ENCODE assay signal across 19 mouse cellular contexts in the genomic region with DNA sequence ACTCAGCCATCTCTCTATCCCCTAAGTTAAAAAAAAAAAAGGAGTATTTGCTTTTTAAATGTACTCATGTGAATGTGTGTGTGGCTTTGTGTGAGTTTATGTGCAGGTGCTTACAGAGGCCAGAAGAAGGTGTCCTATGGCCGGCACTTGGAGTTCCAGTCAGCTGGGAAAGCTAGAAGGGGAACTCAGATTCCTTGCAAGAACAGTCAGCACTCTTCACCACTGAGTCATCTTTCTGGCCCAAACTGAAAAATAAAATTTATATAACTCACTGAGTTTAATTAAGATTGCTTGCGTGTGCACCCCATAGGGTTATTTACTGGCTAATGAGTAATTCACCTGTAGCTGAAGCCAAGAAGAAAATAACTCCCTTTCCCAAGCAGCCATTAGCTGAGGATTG.
"Had no signal": no experiment of that assay in that cellular context is flagged by ENCODE, and none has a peak within 500 bp of the region (broad histone marks: within the 10 kb centered on the region; RNA-seq: fewer than 3 reads in every experiment).

No protein-coding gene starts in this region.

- H3K4me1 ChIP-seq: lung, embryonic 15.5 days; megakaryocyte, embryonic 14.5 days; midbrain, embryonic 13.5 days; midbrain, embryonic 15.5 days; neural tube, embryonic 12.5 days had no signal

- H3K9me3 ChIP-seq: lung, embryonic 15.5 days; midbrain, embryonic 15.5 days; neural tube, embryonic 12.5 days had no signal

- H3K27ac ChIP-seq: lung, embryonic 15.5 days; macrophage; midbrain, embryonic 13.5 days; midbrain, embryonic 15.5 days; neural tube, embryonic 12.5 days had no signal

- H3K4me2 ChIP-seq: lung, embryonic 15.5 days; midbrain, embryonic 11.5 days; midbrain, embryonic 13.5 days; midbrain, embryonic 15.5 days; neural tube, embryonic 12.5 days had no signal

- H3K36me3 ChIP-seq: lung, embryonic 15.5 days; midbrain, embryonic 13.5 days; midbrain, embryonic 15.5 days; neural tube, embryonic 12.5 days had no signal

- H3K4me3 ChIP-seq: lung, embryonic 15.5 days; megakaryocyte, embryonic 14.5 days; midbrain, embryonic 13.5 days; midbrain, embryonic 15.5 days; neural tube, embryonic 12.5 days had no signal

- H3K9ac ChIP-seq: lung, embryonic 15.5 days; midbrain, embryonic 13.5 days; midbrain, embryonic 15.5 days; neural tube, embryonic 12.5 days had no signal

- ATAC-seq: lung, postnatal 0 days; midbrain, embryonic 13.5 days; midbrain, embryonic 15.5 days had no signal

- DNase-seq: lung, adult 2 months; lung, postnatal 14 days; lung, postnatal 36 days; retina, postnatal 1 day; right cerebral cortex, adult 18-20 months; right cerebral cortex, postnatal 25 days; right cerebral cortex, postnatal 4 days; spleen, adult 18-20 months; thymus, adult 2 months; thymus, postnatal 25 days; thymus, postnatal 4 days had no signal

- H3K27me3 ChIP-seq: lung, embryonic 15.5 days; midbrain, embryonic 13.5 days; midbrain, embryonic 15.5 days; neural tube, embryonic 12.5 days had no signal
